Mouse (Mus musculus) retina, postnatal 7 days (tissue): ENCODE data around the gene Hspa12b.

Experiments used
- DNase-seq: peaks from one replicate; pipeline ENCODE4 v3.0.0-alpha.2; 2012; ENCODE audit warnings: low read depth, low spot score

Hspa12b gene

GRCm38 (mm10) chr2:131128636-131129157 is 1.6 kb downstream of the Hspa12b start:
- DNase-seq = no peak

- no peak for DNase-seq
Measured at GRCm38 (mm10) chr2:131129836-131130235, 2.8 kb downstream of the Hspa12b start.

GRCm38 (mm10) chr2:131130849-131131248 is 3.8 kb downstream of the Hspa12b start:
- DNase-seq = no peak

- DNase-seq = no peak
Measured at GRCm38 (mm10) chr2:131132111-131132888, 5.2 kb downstream of the Hspa12b start.

GRCm38 (mm10) chr2:131132930-131133547 is 6.0 kb downstream of the Hspa12b start, which contains the start of gene Gm11037:
Gene Gm11037 (plus strand): TSS chr2:131133497.
- no peak for DNase-seq

GRCm38 (mm10) chr2:131134381-131134780 is 7.3 kb downstream of the Hspa12b start:
- no peak for DNase-seq

GRCm38 (mm10) chr2:131134826-131135400 is 7.8 kb downstream of the Hspa12b start:
- DNase-seq = no peak

GRCm38 (mm10) chr2:131135521-131136139 is 8.6 kb downstream of the Hspa12b start:
- DNase-seq = no peak

- no peak for DNase-seq
Measured at GRCm38 (mm10) chr2:131138296-131138695, 11.2 kb downstream of the Hspa12b start.

- no peak for DNase-seq
Measured at GRCm38 (mm10) chr2:131138760-131139159, 11.7 kb downstream of the Hspa12b start.

- no peak for DNase-seq
Measured at GRCm38 (mm10) chr2:131139287-131139686, 12.2 kb downstream of the Hspa12b start.

GRCm38 (mm10) chr2:131139886-131140532 is 12.9 kb downstream of the Hspa12b start:
- no peak for DNase-seq

- DNase-seq = no peak
Measured at GRCm38 (mm10) chr2:131140533-131140905, 13.4 kb downstream of the Hspa12b start.

- no peak for DNase-seq
Measured at GRCm38 (mm10) chr2:131141336-131141986, 14.4 kb downstream of the Hspa12b start.

- DNase-seq = no peak
Measured at GRCm38 (mm10) chr2:131142592-131142991, 15.5 kb downstream of the Hspa12b start.

GRCm38 (mm10) chr2:131143007-131143780 is 16.1 kb downstream of the Hspa12b start:
- DNase-seq = no peak

GRCm38 (mm10) chr2:131145121-131145520 is 18.0 kb downstream of the Hspa12b start:
- DNase-seq = no peak

GRCm38 (mm10) chr2:131145536-131145935 is 18.5 kb downstream of the Hspa12b start:
- DNase-seq = no peak

GRCm38 (mm10) chr2:131146193-131147042 is 19.3 kb downstream of the Hspa12b start:
- no peak for DNase-seq
